16 mouse cellular contexts compared by ENCODE assay signal in the genomic region with DNA sequence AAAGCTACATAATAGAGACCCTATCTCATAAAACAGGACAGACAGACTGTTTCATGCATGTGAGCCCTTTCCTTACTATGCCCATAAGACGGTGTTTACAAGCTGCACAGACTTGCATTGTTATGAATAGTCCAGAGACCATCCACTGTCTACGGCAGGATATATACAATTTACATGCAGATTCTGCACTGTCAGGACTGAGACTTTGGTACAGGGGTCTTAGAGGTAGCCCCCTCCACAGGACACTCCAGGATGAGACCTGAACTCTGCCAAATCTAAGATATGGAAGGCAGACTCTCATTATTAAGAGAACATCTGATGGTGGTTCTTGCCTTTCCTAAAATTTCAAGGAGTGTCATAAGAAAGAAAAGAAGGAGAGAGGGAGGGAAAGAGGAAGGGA. TPM values are rescaled to one million over a fixed set of nuclear protein-coding genes. Genes with fewer than 3 reads are reported as not detected.
A peak's percentile ranks its signal among the peaks of the same experiment; 100 is the strongest.
DNase-seq lines count a peak whose midpoint lies in the region; ATAC-seq and TF ChIP-seq lines count a peak whose summit lies in the region.
"Had no signal": no experiment of that assay in that cellular context is flagged by ENCODE, and none has a peak within 500 bp of the region (broad histone marks: within the 10 kb centered on the region; RNA-seq: fewer than 3 reads in every experiment).

No protein-coding gene starts in this region.

- H3K4me2 ChIP-seq in heart, embryonic 15.5 days, result 0 out of 2 replicates have a peak overlapping the region, but pooled peaks have one; percentile 6
- H3K4me2 ChIP-seq in lung, embryonic 16.5 days (ENCODE audit: low read depth, low read length), result peak overlapping the region; percentile 12; the same call in 1 of the 2 replicates
- peak overlapping the region; percentile 19; the same call in 1 of the 2 replicates for H3K4me2 ChIP-seq in liver, postnatal 0 days (ENCODE audit: low read depth, low read length)
- H3K4me2 ChIP-seq: lung, embryonic 14.5 days; neural tube, embryonic 15.5 days had no signal

- no peaks in the 10 kb centered on the region for H3K27me3 ChIP-seq in heart, embryonic 15.5 days
- no peaks in the 10 kb centered on the region for H3K27me3 ChIP-seq in lung, embryonic 16.5 days (ENCODE audit: control insufficient read depth, insufficient read depth, low read depth, low read length)
- no peaks in the 10 kb centered on the region for H3K27me3 ChIP-seq in liver, postnatal 0 days (ENCODE audit: insufficient read depth, low read length)
- H3K27me3 ChIP-seq: neural tube, embryonic 15.5 days had no signal

- no peak for TF ChIP-seq EP300 in liver, postnatal 0 days (IDR thresholded peaks at IDR 0.05; ENCODE audit: low read depth)

- WGBS in heart, embryonic 15.5 days, result 62% methylated on average over 2 of the region's 2 CpGs
- 45% methylated on average over 2 of the region's 2 CpGs for whole genome bisulfite sequencing in lung, embryonic 16.5 days
- 32% methylated on average over 2 of the region's 2 CpGs for WGBS in lung, adult 2 months
- WGBS in liver, postnatal 0 days (ENCODE audit: insufficient replicate concordance), result 47% methylated on average over 2 of the region's 2 CpGs

- TF ChIP-seq POLR2A in lung, adult 2 months (IDR thresholded peaks at IDR 0.05; ENCODE audit: borderline replicate concordance, extremely low read depth, low read depth, low read length), result no peak

- DNase-seq in heart, postnatal 10 days, result no peak
- DNase-seq in lung, adult 2 months, result no peak
- DNase-seq in liver, postnatal 0 days, result no peak
- no peak for DNase-seq in spleen, postnatal 36 days (ENCODE audit: low spot score in 2 of 2)
- no peak for DNase-seq in frontal cortex, postnatal 25 days (ENCODE audit: low spot score in 2 of 2)
- DNase-seq: adrenal gland, postnatal 10 days; kidney, postnatal 10 days; layer of hippocampus, adult 9-11 months; right cerebral cortex, adult 18-20 months had no signal

- H3K27ac ChIP-seq in heart, embryonic 15.5 days, result peak overlapping the region; percentile 12; the same call in 1 of the 2 replicates
- no peak overlapping the region for H3K27ac ChIP-seq in lung, embryonic 16.5 days (ENCODE audit: low read length)
- peak overlapping the region; percentile 1; the same call in 1 of the 2 replicates for H3K27ac ChIP-seq in liver, postnatal 0 days (ENCODE audit: low read depth)
- H3K27ac ChIP-seq: hindbrain, embryonic 10.5 days; neural tube, embryonic 15.5 days had no signal

- peaks cover 36% of the 10 kb centered on the region for H3K4me1 ChIP-seq in heart, embryonic 15.5 days (replicated peaks)
- peaks cover 23% of the 10 kb centered on the region for H3K4me1 ChIP-seq in lung, embryonic 16.5 days (replicated peaks; ENCODE audit: control insufficient read depth, insufficient read depth, low read length)
- H3K4me1 ChIP-seq in lung, adult 2 months (ENCODE audit: control insufficient read depth, insufficient read depth, low read length), result peaks cover 20% of the 10 kb centered on the region
- peaks cover 10% of the 10 kb centered on the region for H3K4me1 ChIP-seq in liver, postnatal 0 days (ENCODE audit: insufficient read depth)

- intact Hi-C loops in heart, postnatal 10 days (cut with DNase I), result no loop called here

- 0 out of 2 replicates have a peak, but pooled peaks have one; percentile 10 for ATAC-seq in heart, embryonic 15.5 days (replicated peaks; ENCODE audit: insufficient number of reproducible peaks, insufficient read depth, low FRiP score, low read depth)
- 0 out of 2 replicates have a peak, but pooled peaks have one; percentile 35 for ATAC-seq in lung, embryonic 16.5 days (ENCODE audit: low read depth)
- ATAC-seq in common myeloid progenitor, adult 5-6 weeks (replicated peaks; ENCODE audit: low read depth, poor library complexity, severe bottlenecking), result peak; percentile 11; the same call in 1 of the 2 replicates
- no peak for ATAC-seq in liver, postnatal 0 days

- no peak for TF ChIP-seq CTCF in lung, adult 2 months (IDR thresholded peaks at IDR 0.05; ENCODE audit: insufficient read depth, low read length)
- no peak for TF ChIP-seq CTCF in liver, postnatal 0 days (IDR thresholded peaks at IDR 0.05; ENCODE audit: low read depth)

- no peak overlapping the region for H3K4me3 ChIP-seq in heart, embryonic 15.5 days
- no peak overlapping the region for H3K4me3 ChIP-seq in lung, embryonic 16.5 days (ENCODE audit: low read length)
- no peak overlapping the region for H3K4me3 ChIP-seq in lung, adult 2 months (replicated peaks; ENCODE audit: extremely low read depth, low read depth, low read length)
- H3K4me3 ChIP-seq in liver, postnatal 0 days (ENCODE audit: low read depth, low read length), result no peak overlapping the region
- H3K4me3 ChIP-seq: erythroblast, embryonic 14.5 days; hindbrain, embryonic 10.5 days; neural tube, embryonic 15.5 days had no signal

- no peaks in the 10 kb centered on the region for H3K36me3 ChIP-seq in heart, embryonic 15.5 days
- no peaks in the 10 kb centered on the region for H3K36me3 ChIP-seq in lung, embryonic 16.5 days (ENCODE audit: control insufficient read depth, insufficient read depth, low read length)
- no peaks in the 10 kb centered on the region for H3K36me3 ChIP-seq in liver, postnatal 0 days (replicated peaks; ENCODE audit: insufficient read depth, low read length)
- H3K36me3 ChIP-seq: neural tube, embryonic 15.5 days had no signal

- no peaks in the 10 kb centered on the region for H3K9me3 ChIP-seq in heart, embryonic 15.5 days (replicated peaks)
- no peaks in the 10 kb centered on the region for H3K9me3 ChIP-seq in lung, embryonic 16.5 days (ENCODE audit: control insufficient read depth, low read length)
- no peaks in the 10 kb centered on the region for H3K9me3 ChIP-seq in liver, postnatal 0 days (ENCODE audit: low read length)
- H3K9me3 ChIP-seq: neural tube, embryonic 15.5 days had no signal

- no peak overlapping the region for H3K9ac ChIP-seq in heart, embryonic 15.5 days
- H3K9ac ChIP-seq in lung, embryonic 16.5 days (ENCODE audit: low read length), result no peak overlapping the region
- H3K9ac ChIP-seq in liver, postnatal 0 days (replicated peaks), result no peak overlapping the region
- H3K9ac ChIP-seq: lung, embryonic 14.5 days; neural tube, embryonic 15.5 days had no signal

RNA-seq across cellular contexts. Expression of gene Fbxo11, which starts 6.8 kb away (rescaled TPM):
- polyA plus RNA-seq in heart, embryonic 15.5 days (2015; fragmentation: Nextera tagmentation; extraction: Ambion mirVana), result 11.3 and 12.5 TPM in 2 replicates
- 10 to 100 TPM; 46.0 to 49.3 TPM for total RNA-seq in heart, postnatal 10 days (2021)
- polyA plus RNA-seq in lung, embryonic 16.5 days (2015; fragmentation: Nextera tagmentation; extraction: Ambion mirVana), result 13.6 and 15.1 TPM in 2 replicates
- polyA plus RNA-seq in lung, adult 2 months (2012; rRNA removed), result 17.9 and 37.7 TPM in 2 replicates
- 34.2 and 39.1 TPM in 2 replicates for total RNA-seq in common myeloid progenitor, adult 5-6 weeks (2017)
- polyA plus RNA-seq in liver, postnatal 0 days (2015; fragmentation: Nextera tagmentation; extraction: Ambion mirVana), result 4.1 and 4.7 TPM in 2 replicates
